8 mouse cellular contexts compared by ENCODE assay signal in genomic region chr2:24405345-24406012, GRCm38 (mm10). TPM values are rescaled to one million over a fixed set of nuclear protein-coding genes. Genes with fewer than 3 reads are reported as not detected.
DNase-seq lines count a peak whose midpoint lies in the region; ATAC-seq and TF ChIP-seq lines count a peak whose summit lies in the region.

No protein-coding gene starts in this region.

- 13% methylated on average over 23 of the region's 23 CpGs for WGBS in cerebellum, adult 2 months
- 12% methylated on average over 23 of the region's 23 CpGs for WGBS in forebrain, postnatal 0 days
- 13% methylated on average over 23 of the region's 23 CpGs for WGBS in hindbrain, embryonic 12.5 days

- H3K9ac ChIP-seq in forebrain, postnatal 0 days, result 0 out of 2 replicates have a peak overlapping the region, but pooled peaks have one; percentile 33
- H3K9ac ChIP-seq in hindbrain, embryonic 12.5 days, result no peak overlapping the region

- peak; percentile 79 for TF ChIP-seq CTCF in cerebellum, adult 2 months (IDR thresholded peaks at IDR 0.05; ENCODE audit: borderline replicate concordance, insufficient read depth, low read depth, low read length)
- TF ChIP-seq CTCF in forebrain, postnatal 0 days (IDR thresholded peaks at IDR 0.05; ENCODE audit: low read depth), result peak; percentile 79

- H3K36me3 ChIP-seq in forebrain, postnatal 0 days (ENCODE audit: insufficient read depth), result no peaks in the 10 kb centered on the region
- H3K36me3 ChIP-seq in hindbrain, embryonic 12.5 days, result no peaks in the 10 kb centered on the region

- no peak for TF ChIP-seq POLR2A in cerebellum, adult 2 months (IDR thresholded peaks at IDR 0.05; ENCODE audit: borderline replicate concordance, insufficient read depth, low read length)

- no peak overlapping the region for H3K27ac ChIP-seq in cerebellum, adult 2 months (ENCODE audit: insufficient read depth, low read length)
- no peak overlapping the region for H3K27ac ChIP-seq in forebrain, postnatal 0 days (ENCODE audit: low read depth, low read length)
- no peak overlapping the region for H3K27ac ChIP-seq in hindbrain, embryonic 12.5 days

- peak overlapping the region; percentile 47 for H3K4me2 ChIP-seq in forebrain, postnatal 0 days (ENCODE audit: low read depth)
- peak overlapping the region; percentile 47 for H3K4me2 ChIP-seq in hindbrain, embryonic 12.5 days (replicated peaks)

- no peaks in the 10 kb centered on the region for H3K9me3 ChIP-seq in forebrain, postnatal 0 days (ENCODE audit: low read length)
- H3K9me3 ChIP-seq in hindbrain, embryonic 12.5 days (replicated peaks), result no peaks in the 10 kb centered on the region

- H3K27me3 ChIP-seq in cerebellum, adult 2 months (ENCODE audit: control insufficient read depth, insufficient read depth, low read length), result no peaks in the 10 kb centered on the region
- no peaks in the 10 kb centered on the region for H3K27me3 ChIP-seq in forebrain, postnatal 0 days (ENCODE audit: insufficient read depth, low read length)
- peaks cover 24% of the 10 kb centered on the region for H3K27me3 ChIP-seq in hindbrain, embryonic 12.5 days

- ATAC-seq in forebrain, postnatal 0 days, result peak; percentile 76
- peak; percentile 69 for ATAC-seq in hindbrain, embryonic 12.5 days (ENCODE audit: low FRiP score)
- ATAC-seq in megakaryocyte, adult 5-6 weeks (ENCODE audit: poor library complexity, severe bottlenecking), result peak; percentile 79

- DNase-seq in NIH3T3 (ENCODE audit: low read depth), result peak; percentile 65
- peak; percentile 66 to 71 for DNase-seq in cerebellum, adult 2 months
- peak; percentile 70 for DNase-seq in forebrain, postnatal 0 days
- DNase-seq in layer of hippocampus, postnatal 25 days (ENCODE audit: extremely low spot score in 1 of 2, low spot score in 1 of 2), result peak; percentile 31 to 72
- peak; percentile 65 for DNase-seq in retina, postnatal 7 days (ENCODE audit: low read depth, low spot score)
- peak; percentile 82 for DNase-seq in urinary bladder, postnatal 14 days (ENCODE audit: low spot score)

- peak overlapping the region; percentile 24 for H3K4me3 ChIP-seq in cerebellum, adult 2 months (replicated peaks; ENCODE audit: insufficient read depth, low read depth, low read length)
- H3K4me3 ChIP-seq in forebrain, postnatal 0 days (ENCODE audit: low read depth, low read length), result peak overlapping the region; percentile 25
- peak overlapping the region; percentile 20 for H3K4me3 ChIP-seq in hindbrain, embryonic 12.5 days

- H3K4me1 ChIP-seq in cerebellum, adult 2 months (ENCODE audit: control insufficient read depth, insufficient read depth, low read length), result peaks cover 7% of the 10 kb centered on the region
- no peaks in the 10 kb centered on the region for H3K4me1 ChIP-seq in forebrain, postnatal 0 days (ENCODE audit: insufficient read depth)
- peaks cover 17% of the 10 kb centered on the region for H3K4me1 ChIP-seq in hindbrain, embryonic 12.5 days

RNA-seq across cellular contexts. Expression of gene Psd4, which starts 38.1 kb away (rescaled TPM):
- 0.30 and 0.79 TPM in 2 replicates for polyA plus RNA-seq in cerebellum, adult 2 months (2012; rRNA removed)
- 0.77 and 1.00 TPM in 2 replicates for total RNA-seq in forebrain, postnatal 0 days (2014; rRNA removed)
- 0.34 and 0.48 TPM in 2 replicates for polyA plus RNA-seq in forebrain, postnatal 0 days (2015; fragmentation: Nextera tagmentation; extraction: Ambion mirVana)
- 1.7 and 2.0 TPM in 2 replicates for polyA plus RNA-seq in hindbrain, embryonic 12.5 days (2016; fragmentation: Nextera tagmentation; extraction: Ambion mirVana)
- 1 to 10 TPM in 1 of 2 experiments, under 1 TPM in 1; 0.47 to 1.1 TPM for total RNA-seq in layer of hippocampus, postnatal 25 days (2021)
- 31.0 and 32.2 TPM in 2 replicates for total RNA-seq in megakaryocyte, adult 5-6 weeks (2015)
- total RNA-seq in megakaryocyte, adult 5-6 weeks (2017), result 64.7 and 71.7 TPM in 2 replicates

Comparison
In these comparisons a context has a peak if more than half of its experiments do, and no peak if none do; other contexts are left out.
1. RNA of gene Psd4, which starts 38.1 kb away (total RNA-seq): 31.0 to 71.7 TPM in megakaryocyte, adult 5-6 weeks; 0.47 to 1.1 TPM in layer of hippocampus, postnatal 25 days and 0.77 to 1.00 TPM in forebrain, postnatal 0 days; every median in the first group is over 10 times any median in the second.
2. Peak in every context shown above with its lines, with median percentiles within 50 percentile points of each other: DNase-seq, H3K4me3 ChIP-seq and ATAC-seq.